Mouse (Mus musculus): ENCODE data around the gene Palm. TPM values are rescaled to one million over a fixed set of nuclear protein-coding genes. Genes with fewer than 3 reads are reported as not detected.

The Palm gene
- not detected for polyA plus RNA-seq (2014; fragmentation: Illumina TruSeq; extraction: RNeasy Lipid Tissue Mini Kit (QIAGEN cat#74804); ENCODE audit: low replicate concordance)

GRCm38 (mm10) chr10:79793051-79793737 is at the start of gene Palm:
TSS of gene Palm (plus strand) at chr10:79793572.

DNA sequence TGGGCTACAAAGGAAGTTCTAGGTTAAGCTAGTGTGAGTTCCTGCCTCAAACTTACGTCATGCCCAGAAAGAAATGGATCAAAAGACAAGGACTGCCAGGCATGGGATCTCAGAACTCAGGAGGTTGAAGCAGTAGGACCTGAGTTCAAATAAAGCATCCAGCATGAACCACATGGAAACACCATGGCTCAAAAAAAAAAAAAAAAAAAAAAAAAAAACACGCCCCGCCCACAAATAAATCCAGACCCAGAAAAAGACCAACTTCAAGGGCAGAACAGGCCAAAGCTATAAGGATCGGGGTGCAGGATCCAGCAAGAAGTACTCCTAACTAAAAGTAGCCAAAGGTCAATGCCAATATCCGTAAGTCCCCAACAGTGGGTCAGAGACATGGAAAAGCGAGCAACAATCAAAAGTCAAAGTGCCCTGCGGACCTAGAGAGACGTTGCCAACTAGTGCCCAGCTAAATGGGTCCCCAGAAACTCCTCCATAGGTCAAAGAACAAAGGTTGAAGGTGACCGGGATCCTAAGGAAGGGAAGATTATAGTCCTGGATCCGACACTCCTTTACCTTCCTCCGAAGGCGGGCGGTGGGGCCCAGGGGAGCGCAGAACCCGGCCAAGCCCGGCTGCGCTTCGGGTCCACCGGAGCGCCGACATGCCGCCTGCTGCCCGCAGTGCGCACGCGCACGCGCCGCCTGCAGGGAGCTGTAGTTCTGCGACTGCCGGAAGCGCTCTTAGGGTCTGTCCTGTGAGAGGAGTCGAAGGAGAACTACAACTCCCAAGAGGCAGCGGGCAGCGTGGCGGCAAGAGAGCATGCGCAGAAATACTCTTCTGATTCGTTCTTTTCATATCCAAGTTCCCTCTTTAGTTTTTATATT is 47.2 kb upstream of the Palm start, which contains the start of gene Polrmt:
Polrmt (minus strand) TSS at position 684 of the 876 bp plus-strand sequence.

DNA sequence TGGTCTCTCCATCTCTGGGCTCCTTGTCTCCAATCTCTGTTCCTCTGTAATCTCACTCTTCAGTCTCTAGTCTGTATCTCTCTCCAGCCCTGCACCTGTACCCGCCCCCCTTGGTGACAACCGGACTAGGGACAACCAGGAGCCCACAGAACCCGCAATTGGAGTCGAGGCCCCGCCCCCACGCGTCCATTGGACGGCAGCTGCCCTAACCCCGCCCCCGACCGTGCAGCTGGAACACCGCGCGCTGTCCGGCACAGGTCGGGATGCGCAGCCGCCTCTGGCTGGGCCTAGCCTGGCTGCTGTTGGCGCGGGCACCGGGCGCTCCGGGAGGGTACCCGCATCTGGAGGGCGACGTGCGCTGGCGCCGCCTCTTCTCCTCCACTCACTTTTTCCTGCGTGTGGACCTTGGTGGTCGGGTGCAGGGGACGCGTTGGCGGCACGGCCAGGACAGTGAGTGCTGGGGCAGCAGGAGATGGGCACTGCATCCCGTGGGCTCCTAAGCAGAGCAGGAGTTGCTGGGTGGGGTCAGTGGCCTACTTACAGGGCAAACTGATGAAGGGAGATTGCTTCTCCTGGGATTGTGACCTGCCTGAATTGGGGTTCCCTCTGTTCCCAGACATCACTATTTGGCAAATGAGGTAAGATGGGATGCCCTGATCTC is 38.4 kb upstream of the Palm start, which contains the start of gene Fgf22:
Fgf22 (plus strand) TSS at position 221 of the 661 bp plus-strand sequence.

GRCm38 (mm10) chr10:79766508-79767325 is 26.7 kb upstream of the Palm start, which contains the start of gene Rnf126:
TSS of gene Rnf126 (minus strand) at chr10:79766952.

GRCm38 (mm10) chr10:79777103-79777531 is 16.3 kb upstream of the Palm start, which contains the start of gene Fstl3:
TSS of gene Fstl3 (plus strand) at chr10:79777272.

GRCm38 (mm10) chr10:79790861-79791260 is 2.5 kb upstream of the Palm start, which contains the start of gene Prss57:
TSS of gene Prss57 (minus strand) at chr10:79790961.

DNA sequence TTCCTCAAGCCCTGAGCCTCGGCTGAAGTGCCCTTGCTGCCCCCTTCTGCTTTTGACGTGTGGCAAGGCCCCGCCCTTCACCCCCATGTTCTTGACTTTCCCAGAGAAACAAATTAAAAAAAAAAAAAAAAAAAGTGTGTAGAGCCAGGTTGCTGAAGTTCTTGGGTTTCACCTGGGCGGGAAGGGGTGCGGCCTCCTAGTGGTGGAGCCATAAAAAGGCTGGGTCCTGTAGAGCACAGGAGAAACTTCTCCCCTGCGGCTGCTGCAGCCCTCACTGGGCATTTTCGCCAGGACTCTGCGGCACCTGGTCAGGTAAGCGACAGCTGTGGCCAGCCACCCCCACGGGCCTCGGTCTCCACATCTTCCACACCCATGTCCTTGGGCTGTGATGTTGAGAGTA is 27.4 kb downstream of the Palm start, which contains the start of gene Misp:
Misp (plus strand) TSS at position 208 of the 400 bp plus-strand sequence.

DNA sequence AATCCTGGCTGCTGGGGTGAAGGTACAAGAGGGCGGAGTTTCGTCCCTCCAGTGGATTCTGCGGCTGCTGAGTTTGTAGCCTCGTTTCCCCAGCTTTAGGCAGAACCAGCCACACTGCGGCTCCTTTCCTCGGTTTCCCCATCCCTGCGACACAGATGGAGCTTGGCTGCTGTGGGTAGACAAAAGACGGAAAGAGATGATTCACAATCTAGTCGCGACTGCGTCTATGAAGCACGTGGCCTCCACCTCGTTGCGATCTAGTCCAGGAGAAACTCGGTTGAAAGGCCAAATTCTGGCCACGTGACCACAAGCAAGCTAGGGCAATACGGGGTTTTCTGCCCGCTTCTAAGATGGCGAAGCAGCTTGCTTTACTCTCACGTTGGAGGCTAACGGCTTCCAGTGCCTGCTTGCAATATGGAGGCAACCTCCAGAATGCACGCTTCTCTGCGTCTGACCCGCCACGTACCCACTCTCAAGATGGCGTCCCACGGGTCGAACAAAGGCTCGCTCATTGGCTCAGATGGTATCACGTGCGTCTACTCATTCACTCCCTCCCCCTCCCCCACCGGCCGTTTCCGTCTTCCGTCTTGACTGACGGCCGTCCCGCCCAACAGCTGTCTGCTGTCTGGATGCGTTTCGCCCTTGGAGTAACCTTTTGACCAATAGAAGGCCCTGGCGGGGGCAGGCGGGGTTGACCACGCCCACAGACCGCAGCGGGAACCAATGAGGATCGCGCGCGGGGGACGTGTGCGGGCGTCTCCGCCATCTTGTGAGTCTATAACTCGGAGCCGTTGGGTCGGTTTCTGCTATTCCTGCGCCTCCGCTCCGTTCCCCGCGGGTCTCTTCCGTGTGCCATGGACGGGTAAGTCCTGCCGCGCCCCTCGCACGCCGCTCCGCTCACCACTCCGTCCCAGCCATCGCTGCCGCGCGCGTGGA is 60.8 kb downstream of the Palm start, which contains the start of gene Ptbp1:
Ptbp1 (plus strand) TSS at position 568 of the 936 bp plus-strand sequence.

Other genes with a start within 250 kb of the Palm start
- not detected for gene Mier2, start 238.4 kb upstream of the Palm start, polyA plus RNA-seq (2014; fragmentation: Illumina TruSeq; extraction: RNeasy Lipid Tissue Mini Kit (QIAGEN cat#74804); ENCODE audit: low replicate concordance)
- gene Theg, start 206.2 kb upstream of the Palm start, polyA plus RNA-seq (2014; fragmentation: Illumina TruSeq; extraction: RNeasy Lipid Tissue Mini Kit (QIAGEN cat#74804); ENCODE audit: low replicate concordance) = not detected
- 0.11 TPM for gene C2cd4c, start 179.5 kb upstream of the Palm start, polyA plus RNA-seq (2014; fragmentation: Illumina TruSeq; extraction: RNeasy Lipid Tissue Mini Kit (QIAGEN cat#74804); ENCODE audit: low replicate concordance)
- 0.30 TPM for gene Shc2, start 155.7 kb upstream of the Palm start, polyA plus RNA-seq (2014; fragmentation: Illumina TruSeq; extraction: RNeasy Lipid Tissue Mini Kit (QIAGEN cat#74804); ENCODE audit: low replicate concordance)
- not detected for gene Odf3l2, start 147.8 kb upstream of the Palm start, polyA plus RNA-seq (2014; fragmentation: Illumina TruSeq; extraction: RNeasy Lipid Tissue Mini Kit (QIAGEN cat#74804); ENCODE audit: low replicate concordance)
- gene Madcam1, start 129.0 kb upstream of the Palm start, polyA plus RNA-seq (2014; fragmentation: Illumina TruSeq; extraction: RNeasy Lipid Tissue Mini Kit (QIAGEN cat#74804); ENCODE audit: low replicate concordance) = not detected
- gene Tpgs1, start 124.2 kb upstream of the Palm start, polyA plus RNA-seq (2014; fragmentation: Illumina TruSeq; extraction: RNeasy Lipid Tissue Mini Kit (QIAGEN cat#74804); ENCODE audit: low replicate concordance) = not detected
- gene Cdc34, start 111.4 kb upstream of the Palm start, polyA plus RNA-seq (2014; fragmentation: Illumina TruSeq; extraction: RNeasy Lipid Tissue Mini Kit (QIAGEN cat#74804); ENCODE audit: low replicate concordance) = not detected
- not detected for gene Gzmm, start 104.6 kb upstream of the Palm start, polyA plus RNA-seq (2014; fragmentation: Illumina TruSeq; extraction: RNeasy Lipid Tissue Mini Kit (QIAGEN cat#74804); ENCODE audit: low replicate concordance)
- 328 TPM for gene Bsg, start 89.1 kb upstream of the Palm start, polyA plus RNA-seq (2014; fragmentation: Illumina TruSeq; extraction: RNeasy Lipid Tissue Mini Kit (QIAGEN cat#74804); ENCODE audit: low replicate concordance)
- gene Hcn2, start 76.9 kb upstream of the Palm start, polyA plus RNA-seq (2014; fragmentation: Illumina TruSeq; extraction: RNeasy Lipid Tissue Mini Kit (QIAGEN cat#74804); ENCODE audit: low replicate concordance) = not detected
- gene Polrmt, start 47.0 kb upstream of the Palm start, polyA plus RNA-seq (2014; fragmentation: Illumina TruSeq; extraction: RNeasy Lipid Tissue Mini Kit (QIAGEN cat#74804); ENCODE audit: low replicate concordance) = not detected
- gene Fgf22, start 38.5 kb upstream of the Palm start, polyA plus RNA-seq (2014; fragmentation: Illumina TruSeq; extraction: RNeasy Lipid Tissue Mini Kit (QIAGEN cat#74804); ENCODE audit: low replicate concordance) = not detected
- 0.41 TPM for gene Rnf126, start 26.6 kb upstream of the Palm start, polyA plus RNA-seq (2014; fragmentation: Illumina TruSeq; extraction: RNeasy Lipid Tissue Mini Kit (QIAGEN cat#74804); ENCODE audit: low replicate concordance)
- gene Fstl3, start 16.3 kb upstream of the Palm start, polyA plus RNA-seq (2014; fragmentation: Illumina TruSeq; extraction: RNeasy Lipid Tissue Mini Kit (QIAGEN cat#74804); ENCODE audit: low replicate concordance) = 0.45 TPM
- not detected for gene Prss57, start 2.6 kb upstream of the Palm start, polyA plus RNA-seq (2014; fragmentation: Illumina TruSeq; extraction: RNeasy Lipid Tissue Mini Kit (QIAGEN cat#74804); ENCODE audit: low replicate concordance)
- 3.9 TPM for gene Misp, start 27.4 kb downstream of the Palm start, polyA plus RNA-seq (2014; fragmentation: Illumina TruSeq; extraction: RNeasy Lipid Tissue Mini Kit (QIAGEN cat#74804); ENCODE audit: low replicate concordance)
- gene Ptbp1, start 60.9 kb downstream of the Palm start, polyA plus RNA-seq (2014; fragmentation: Illumina TruSeq; extraction: RNeasy Lipid Tissue Mini Kit (QIAGEN cat#74804); ENCODE audit: low replicate concordance) = 52.9 TPM
- gene Prtn3, start 80.9 kb downstream of the Palm start, polyA plus RNA-seq (2014; fragmentation: Illumina TruSeq; extraction: RNeasy Lipid Tissue Mini Kit (QIAGEN cat#74804); ENCODE audit: low replicate concordance) = not detected
- gene Plppr3, start 81.1 kb downstream of the Palm start, polyA plus RNA-seq (2014; fragmentation: Illumina TruSeq; extraction: RNeasy Lipid Tissue Mini Kit (QIAGEN cat#74804); ENCODE audit: low replicate concordance) = not detected
- gene Elane, start 92.7 kb downstream of the Palm start, polyA plus RNA-seq (2014; fragmentation: Illumina TruSeq; extraction: RNeasy Lipid Tissue Mini Kit (QIAGEN cat#74804); ENCODE audit: low replicate concordance) = not detected
- gene Cfd, start 97.3 kb downstream of the Palm start, polyA plus RNA-seq (2014; fragmentation: Illumina TruSeq; extraction: RNeasy Lipid Tissue Mini Kit (QIAGEN cat#74804); ENCODE audit: low replicate concordance) = 0.67 TPM
- gene Med16, start 115.4 kb downstream of the Palm start, polyA plus RNA-seq (2014; fragmentation: Illumina TruSeq; extraction: RNeasy Lipid Tissue Mini Kit (QIAGEN cat#74804); ENCODE audit: low replicate concordance) = 0.11 TPM
- gene Gm26602, start 117.3 kb downstream of the Palm start, polyA plus RNA-seq (2014; fragmentation: Illumina TruSeq; extraction: RNeasy Lipid Tissue Mini Kit (QIAGEN cat#74804); ENCODE audit: low replicate concordance) = not detected
- not detected for gene Kiss1r, start 123.4 kb downstream of the Palm start, polyA plus RNA-seq (2014; fragmentation: Illumina TruSeq; extraction: RNeasy Lipid Tissue Mini Kit (QIAGEN cat#74804); ENCODE audit: low replicate concordance)
- gene R3hdm4, start 127.6 kb downstream of the Palm start, polyA plus RNA-seq (2014; fragmentation: Illumina TruSeq; extraction: RNeasy Lipid Tissue Mini Kit (QIAGEN cat#74804); ENCODE audit: low replicate concordance) = 1.5 TPM
- 2.3 TPM for gene Arid3a, start 133.5 kb downstream of the Palm start, polyA plus RNA-seq (2014; fragmentation: Illumina TruSeq; extraction: RNeasy Lipid Tissue Mini Kit (QIAGEN cat#74804); ENCODE audit: low replicate concordance)
- 1.0 TPM for gene Wdr18, start 166.6 kb downstream of the Palm start, polyA plus RNA-seq (2014; fragmentation: Illumina TruSeq; extraction: RNeasy Lipid Tissue Mini Kit (QIAGEN cat#74804); ENCODE audit: low replicate concordance)
- gene Grin3b, start 177.1 kb downstream of the Palm start, polyA plus RNA-seq (2014; fragmentation: Illumina TruSeq; extraction: RNeasy Lipid Tissue Mini Kit (QIAGEN cat#74804); ENCODE audit: low replicate concordance) = not detected
- gene Tmem259, start 190.8 kb downstream of the Palm start, polyA plus RNA-seq (2014; fragmentation: Illumina TruSeq; extraction: RNeasy Lipid Tissue Mini Kit (QIAGEN cat#74804); ENCODE audit: low replicate concordance) = 0.45 TPM
- 1.9 TPM for gene Cnn2, start 195.0 kb downstream of the Palm start, polyA plus RNA-seq (2014; fragmentation: Illumina TruSeq; extraction: RNeasy Lipid Tissue Mini Kit (QIAGEN cat#74804); ENCODE audit: low replicate concordance)
- gene Abca7, start 202.9 kb downstream of the Palm start, polyA plus RNA-seq (2014; fragmentation: Illumina TruSeq; extraction: RNeasy Lipid Tissue Mini Kit (QIAGEN cat#74804); ENCODE audit: low replicate concordance) = 0.11 TPM
- gene Arhgap45, start 223.1 kb downstream of the Palm start, polyA plus RNA-seq (2014; fragmentation: Illumina TruSeq; extraction: RNeasy Lipid Tissue Mini Kit (QIAGEN cat#74804); ENCODE audit: low replicate concordance) = 0.19 TPM
- not detected for gene Polr2e, start 246.2 kb downstream of the Palm start, polyA plus RNA-seq (2014; fragmentation: Illumina TruSeq; extraction: RNeasy Lipid Tissue Mini Kit (QIAGEN cat#74804); ENCODE audit: low replicate concordance)